Mouse (Mus musculus) embryonic facial prominence, embryonic 10.5 days (tissue): ENCODE results near the gene Sv2a. TPM values are rescaled to one million over a fixed set of nuclear protein-coding genes. Genes with fewer than 3 reads are reported as not detected.
"Not testable (repeated sequence)": the region's sequence is repeated elsewhere in the genome, so short reads cannot be mapped to it uniquely, and the experiment has no call there.

ENCODE experiments used
- DNase-seq: peaks from one replicate; pipeline ENCODE4 v3.0.0-alpha.2; 2017; ENCODE audit warnings: low spot score
- H3K27ac ChIP-seq: fragments of 300-500 bp; sonication (generic); replicated peaks from 2 replicates; pipeline ENCODE4 v1.5.1; 2016; ENCODE audit warnings: mild to moderate bottlenecking
- H3K27me3 ChIP-seq: fragments of 300-500 bp; sonication (generic); replicated peaks from 2 replicates; pipeline ENCODE4 v1.6.1; 2016; ENCODE audit warnings: low read depth, mild to moderate bottlenecking; ENCODE audit not compliant: poor library complexity, severe bottlenecking
- H3K36me3 ChIP-seq: fragments of 300-500 bp; sonication (generic); replicated peaks from 2 replicates; pipeline ENCODE4 v1.6.1; 2016; ENCODE audit warnings: mild to moderate bottlenecking, moderate library complexity
- H3K4me1 ChIP-seq: fragments of 300-500 bp; sonication (generic); 2 replicates; pipeline ENCODE4 v1.6.1; 2016
- H3K4me3 ChIP-seq: fragments of 300-500 bp; sonication (generic); 2 replicates; pipeline ENCODE4 v1.5.1; 2016; ENCODE audit warnings: mild to moderate bottlenecking, moderate library complexity
- H3K9me3 ChIP-seq: fragments of 300-500 bp; sonication (generic); 2 replicates; pipeline ENCODE4 v1.6.1; 2016; ENCODE audit warnings: mild to moderate bottlenecking
- WGBS: fragments of 180-500 bp; shearing (Covaris S2); methylation state at CpG from one replicate; pipeline ENCODE4 v1.1.7; 2016; 5-methylcytosine and 5-hydroxymethylcytosine counted together
- polyA plus RNA-seq: library from polyadenylated mRNA; unstranded; fragments of >200 nt; fragmentation: Nextera tagmentation; extraction: Ambion mirVana; gene quantifications from 2 replicates; pipeline ENCODE4 v1.2.1, GENCODE M21; 2016

Gene Sv2a
- polyA plus RNA-seq, 1 experiment from 2014 or later = 3.9 TPM

GRCm38 (mm10) chr3:96228828-96229227 lies 47.9 kb downstream of the Sv2a start:
- peaks cover 27% of the 10 kb centered on the region for H3K4me1 ChIP-seq
- H3K27ac ChIP-seq = no peak overlapping the region
- H3K9me3 ChIP-seq = no peaks in the 10 kb centered on the region
- H3K4me3 ChIP-seq = no peak overlapping the region
- no peaks in the 10 kb centered on the region for H3K36me3 ChIP-seq
- H3K27me3 ChIP-seq = no peaks in the 10 kb centered on the region
- 73% methylated on average over 2 of the region's 2 CpGs for WGBS
- DNase-seq = no peak

- no peaks in the 10 kb centered on the region for H3K36me3 ChIP-seq
- no peak overlapping the region for H3K4me3 ChIP-seq
- no peak overlapping the region for H3K27ac ChIP-seq
- peaks cover 22% of the 10 kb centered on the region for H3K4me1 ChIP-seq
- no peaks in the 10 kb centered on the region for H3K9me3 ChIP-seq
- 74% methylated on average over 2 of the region's 2 CpGs for WGBS
- no peak for DNase-seq
- H3K27me3 ChIP-seq = no peaks in the 10 kb centered on the region
Measured at GRCm38 (mm10) chr3:96230404-96230803, 49.5 kb downstream of the Sv2a start.

GRCm38 (mm10) chr3:96230910-96231757 lies 50.2 kb downstream of the Sv2a start:
- peaks cover 17% of the 10 kb centered on the region for H3K4me1 ChIP-seq
- H3K4me3 ChIP-seq = no peak overlapping the region
- H3K27me3 ChIP-seq = no peaks in the 10 kb centered on the region
- DNase-seq = no peak
- no peaks in the 10 kb centered on the region for H3K36me3 ChIP-seq
- no peaks in the 10 kb centered on the region for H3K9me3 ChIP-seq
- 75% methylated on average over 4 of the region's 4 CpGs for WGBS
- no peak overlapping the region for H3K27ac ChIP-seq

GRCm38 (mm10) chr3:96231758-96232120 lies 50.8 kb downstream of the Sv2a start:
- no peak for DNase-seq
- Histone ChIP-seq H3K9me3 (no peaks in the 10 kb centered on the region), H3K27ac (no peak overlapping the region), H3K4me3 (no peak overlapping the region), H3K27me3 (no peaks in the 10 kb centered on the region), H3K36me3 (no peaks in the 10 kb centered on the region), H3K4me1 (peaks cover 12% of the 10 kb centered on the region)
- 66% methylated on average over 2 of the region's 2 CpGs for WGBS

- Histone ChIP-seq H3K27me3 (no peaks in the 10 kb centered on the region), H3K4me1 (peaks cover 11% of the 10 kb centered on the region), H3K9me3 (no peaks in the 10 kb centered on the region), H3K4me3 (no peak overlapping the region), H3K27ac (no peak overlapping the region), H3K36me3 (no peaks in the 10 kb centered on the region)
- 88% methylated on average over 2 of the region's 2 CpGs for WGBS
- no peak for DNase-seq
Measured at GRCm38 (mm10) chr3:96234914-96235313, 54.0 kb downstream of the Sv2a start.

- Histone ChIP-seq H3K36me3 (no peaks in the 10 kb centered on the region), H3K4me3 (no peak overlapping the region; the same call in 1 of the 2 replicates), H3K27me3 (no peaks in the 10 kb centered on the region), H3K4me1 (peaks cover 16% of the 10 kb centered on the region), H3K27ac (no peak overlapping the region; the same call in 1 of the 2 replicates), H3K9me3 (no peaks in the 10 kb centered on the region)
- WGBS = 52% methylated on average over 3 of the region's 3 CpGs
- DNase-seq = no peak
Measured at GRCm38 (mm10) chr3:96235836-96236235, 54.9 kb downstream of the Sv2a start.

- Histone ChIP-seq H3K27me3 (no peaks in the 10 kb centered on the region), H3K27ac (peak overlapping the region; percentile 90), H3K36me3 (no peaks in the 10 kb centered on the region), H3K9me3 (no peaks in the 10 kb centered on the region), H3K4me3 (peak overlapping the region; percentile 60), H3K4me1 (peaks cover 19% of the 10 kb centered on the region)
- DNase-seq = peak; percentile 33
- 82% methylated on average over 4 of the region's 4 CpGs for WGBS
Measured at GRCm38 (mm10) chr3:96236834-96237334, 55.9 kb downstream of the Sv2a start.

- peak overlapping the region; percentile 90 for H3K27ac ChIP-seq
- peak overlapping the region; percentile 60 for H3K4me3 ChIP-seq
- no peaks in the 10 kb centered on the region for H3K9me3 ChIP-seq
- no peaks in the 10 kb centered on the region for H3K27me3 ChIP-seq
- 31% methylated on average over 7 of the region's 7 CpGs for WGBS
- H3K36me3 ChIP-seq = no peaks in the 10 kb centered on the region
- peaks cover 22% of the 10 kb centered on the region for H3K4me1 ChIP-seq
- DNase-seq = peak; percentile 52
Measured at GRCm38 (mm10) chr3:96237335-96237903, 56.5 kb downstream of the Sv2a start.

- H3K27ac ChIP-seq = peak overlapping the region; percentile 90
- DNase-seq = peak; percentile 50
Measured at GRCm38 (mm10) chr3:96237904-96238511, 57.1 kb downstream of the Sv2a start.

GRCm38 (mm10) chr3:96238954-96239793 lies 58.2 kb downstream of the Sv2a start, which contains the start of gene Hist2h3c2:
Gene Hist2h3c2 (minus strand): TSS chr3:96239127.
- DNase-seq, H3K36me3 ChIP-seq, H3K27me3 ChIP-seq, H3K9me3 ChIP-seq: not testable (repeated sequence)
- WGBS = under 1% methylated on average over 30 of the region's 68 CpGs
- peak within 1 kb of the TSS; percentile 90 for H3K27ac ChIP-seq
- peaks cover 39% of the 10 kb centered on the region for H3K4me1 ChIP-seq
- H3K4me3 ChIP-seq = peak within 1 kb of the TSS; percentile 60

More at GRCm38 (mm10) chr3:96237904-96238511, 57.1 kb downstream of the Sv2a start:
- peaks cover 28% of the 10 kb centered on the region for H3K4me1 ChIP-seq
- no peaks in the 10 kb centered on the region for H3K9me3 ChIP-seq
- no peaks in the 10 kb centered on the region for H3K27me3 ChIP-seq
- no peaks in the 10 kb centered on the region for H3K36me3 ChIP-seq
- peak overlapping the region; percentile 60 for H3K4me3 ChIP-seq
- WGBS = under 1% methylated on average over 12 of the region's 12 CpGs

- Histone ChIP-seq H3K4me3 (peak within 1 kb of the TSS; percentile 48), H3K4me1 (peaks cover 49% of the 10 kb centered on the region), H3K27ac (peak within 1 kb of the TSS; percentile 98)
- peak; percentile 82 for DNase-seq
- not testable (repeated sequence) for H3K27me3 ChIP-seq, H3K9me3 ChIP-seq, H3K36me3 ChIP-seq
- WGBS = 3% methylated on average over 45 of the region's 85 CpGs
Measured at GRCm38 (mm10) chr3:96239949-96240798, 59.2 kb downstream of the Sv2a start, which contains the start of gene Hist2h2aa2. Gene Hist2h2aa2 (minus strand): TSS chr3:96240276.
